Mouse (Mus musculus): ENCODE measurements around the gene Sptbn1. TPM values are rescaled to one million over a fixed set of nuclear protein-coding genes. Genes with fewer than 3 reads are reported as not detected.

Sptbn1 gene
- total and polyA plus RNA-seq, 3 experiments = 7.7 to 95.8 (median 84.1) TPM

- H3K4me3 ChIP-seq (ENCODE audit: low read depth, low read length) = no peak overlapping the region; the same call in 1 of the 2 replicates
- H3K36me3 ChIP-seq (replicated peaks) = peaks cover 29% of the 10 kb centered on the region
- ATAC-seq (ENCODE audit: extremely low read depth, insufficient number of reproducible peaks, low FRiP score, poor library complexity, severe bottlenecking) (no peak), DNase-seq (ENCODE audit: low spot score) (no peak)
- no peak for TF ChIP-seq POLR2AphosphoS5 (IDR thresholded peaks at IDR 0.05; ENCODE audit: insufficient replicate concordance, low read depth, low read length)
- no peak for TF ChIP-seq GATA2 (IDR thresholded peaks at IDR 0.05; ENCODE audit: borderline replicate concordance, low read depth, low read length)
- TF ChIP-seq GATA1 (IDR thresholded peaks at IDR 0.05; ENCODE audit: borderline replicate concordance, low read length) = no peak
- no peak for TF ChIP-seq TAL1 (conservative IDR thresholded peaks at IDR 0.05; ENCODE audit: low read depth, low read length)
- TF ChIP-seq CTCF (IDR thresholded peaks at IDR 0.05; ENCODE audit: low read depth, low read length) = no peak
- no peaks in the 10 kb centered on the region for H3K27me3 ChIP-seq (ENCODE audit: insufficient read depth, low read length)
- no peaks in the 10 kb centered on the region for H3K9me3 ChIP-seq (replicated peaks)
- H3K4me1 ChIP-seq (ENCODE audit: insufficient read depth, low read depth, low read length) = peaks cover 90% of the 10 kb centered on the region
Measured at GRCm38 (mm10) chr11:30159545-30160255, 108.3 kb downstream of the Sptbn1 start.

- Histone ChIP-seq H3K4me3 (ENCODE audit: low read depth, low read length) (peak overlapping the region; percentile 34; the same call in 1 of the 2 replicates), H3K4me1 (ENCODE audit: insufficient read depth, low read depth, low read length) (peaks cover 84% of the 10 kb centered on the region), H3K36me3 (replicated peaks) (peaks cover 40% of the 10 kb centered on the region), H3K27me3 (ENCODE audit: insufficient read depth, low read length) (no peaks in the 10 kb centered on the region), H3K9me3 (replicated peaks) (no peaks in the 10 kb centered on the region)
- no peak for TF ChIP-seq GATA2 (IDR thresholded peaks at IDR 0.05; ENCODE audit: borderline replicate concordance, low read depth, low read length)
- peak; percentile 66 for TF ChIP-seq TAL1 (conservative IDR thresholded peaks at IDR 0.05; ENCODE audit: low read depth, low read length)
- DNase-seq (ENCODE audit: low spot score) = peak; percentile 33
- ATAC-seq (ENCODE audit: extremely low read depth, insufficient number of reproducible peaks, low FRiP score, poor library complexity, severe bottlenecking) = peak; percentile 67
Measured at GRCm38 (mm10) chr11:30158028-30158700, 109.8 kb downstream of the Sptbn1 start.

- Histone ChIP-seq H3K27me3 (ENCODE audit: insufficient read depth, low read length) (no peaks in the 10 kb centered on the region), H3K4me3 (ENCODE audit: low read depth, low read length) (no peak overlapping the region), H3K36me3 (replicated peaks) (peaks cover 48% of the 10 kb centered on the region), H3K9me3 (replicated peaks) (no peaks in the 10 kb centered on the region), H3K4me1 (ENCODE audit: insufficient read depth, low read depth, low read length) (peaks cover 62% of the 10 kb centered on the region)
- no peak for DNase-seq (ENCODE audit: low spot score)
- TF ChIP-seq TAL1 (conservative IDR thresholded peaks at IDR 0.05; ENCODE audit: low read depth, low read length) = no peak
- ATAC-seq (ENCODE audit: extremely low read depth, insufficient number of reproducible peaks, low FRiP score, poor library complexity, severe bottlenecking) = no peak
Measured at GRCm38 (mm10) chr11:30155887-30156286, 112.1 kb downstream of the Sptbn1 start.

DNA sequence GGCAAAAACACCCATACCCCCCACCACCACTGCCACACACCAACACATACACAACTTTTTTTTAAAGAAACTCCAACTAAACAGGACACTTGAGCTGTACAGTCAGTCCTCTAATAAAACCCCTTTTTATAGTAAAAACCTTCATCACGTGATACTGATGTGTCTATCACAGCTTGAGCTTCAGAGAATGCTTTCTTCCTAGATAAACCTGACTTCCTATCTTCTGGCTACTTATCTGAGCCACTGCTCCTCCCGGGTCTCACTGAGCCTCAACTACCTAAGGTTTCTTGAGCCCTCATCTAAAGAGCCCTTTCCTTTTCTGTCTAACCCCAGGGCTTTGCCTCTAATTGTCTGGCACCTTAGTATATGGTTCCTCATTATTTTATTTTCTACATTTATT lies 113.0 kb downstream of the Sptbn1 start:
- Histone ChIP-seq H3K4me3 (ENCODE audit: low read depth, low read length) (no peak overlapping the region), H3K36me3 (replicated peaks) (peaks cover 54% of the 10 kb centered on the region), H3K4me1 (ENCODE audit: insufficient read depth, low read depth, low read length) (peaks cover 54% of the 10 kb centered on the region), H3K27me3 (ENCODE audit: insufficient read depth, low read length) (no peaks in the 10 kb centered on the region), H3K9me3 (replicated peaks) (no peaks in the 10 kb centered on the region)
- no peak for TF ChIP-seq CTCF (IDR thresholded peaks at IDR 0.05; ENCODE audit: low read depth, low read length)
- no peak for TF ChIP-seq GATA2 (IDR thresholded peaks at IDR 0.05; ENCODE audit: borderline replicate concordance, low read depth, low read length)
- no peak for TF ChIP-seq GATA1 (IDR thresholded peaks at IDR 0.05; ENCODE audit: borderline replicate concordance, low read length)
- no peak for TF ChIP-seq TAL1 (conservative IDR thresholded peaks at IDR 0.05; ENCODE audit: low read depth, low read length)
- TF ChIP-seq POLR2AphosphoS5 (IDR thresholded peaks at IDR 0.05; ENCODE audit: insufficient replicate concordance, low read depth, low read length) = no peak
- DNase-seq (ENCODE audit: low spot score) (no peak), ATAC-seq (ENCODE audit: extremely low read depth, insufficient number of reproducible peaks, low FRiP score, poor library complexity, severe bottlenecking) (peak; percentile 48)

- ATAC-seq (ENCODE audit: extremely low read depth, insufficient number of reproducible peaks, low FRiP score, poor library complexity, severe bottlenecking) (no peak), DNase-seq (ENCODE audit: low spot score) (no peak)
- Histone ChIP-seq H3K27me3 (ENCODE audit: insufficient read depth, low read length) (no peaks in the 10 kb centered on the region), H3K4me3 (ENCODE audit: low read depth, low read length) (no peak overlapping the region), H3K36me3 (replicated peaks) (peaks cover 70% of the 10 kb centered on the region), H3K9me3 (replicated peaks) (no peaks in the 10 kb centered on the region), H3K4me1 (ENCODE audit: insufficient read depth, low read depth, low read length) (peaks cover 11% of the 10 kb centered on the region)
- TF ChIP-seq GATA1 (IDR thresholded peaks at IDR 0.05; ENCODE audit: borderline replicate concordance, low read length) (no peak), GATA2 (IDR thresholded peaks at IDR 0.05; ENCODE audit: borderline replicate concordance, low read depth, low read length) (no peak), POLR2AphosphoS5 (IDR thresholded peaks at IDR 0.05; ENCODE audit: insufficient replicate concordance, low read depth, low read length) (no peak), TAL1 (conservative IDR thresholded peaks at IDR 0.05; ENCODE audit: low read depth, low read length) (no peak), CTCF (IDR thresholded peaks at IDR 0.05; ENCODE audit: low read depth, low read length) (no peak)
Measured at GRCm38 (mm10) chr11:30148888-30149287, 119.1 kb downstream of the Sptbn1 start.

GRCm38 (mm10) chr11:30148378-30148777 lies 119.6 kb downstream of the Sptbn1 start:
- ATAC-seq (ENCODE audit: extremely low read depth, insufficient number of reproducible peaks, low FRiP score, poor library complexity, severe bottlenecking) = peak; percentile 49; the same call in 1 of the 2 replicates
- peak; percentile 27 for DNase-seq (ENCODE audit: low spot score)

More at GRCm38 (mm10) chr11:30148378-30148777, 119.6 kb downstream of the Sptbn1 start:
- H3K27me3 ChIP-seq (ENCODE audit: insufficient read depth, low read length) = no peaks in the 10 kb centered on the region
- no peak overlapping the region for H3K4me3 ChIP-seq (ENCODE audit: low read depth, low read length)
- H3K36me3 ChIP-seq (replicated peaks) = peaks cover 69% of the 10 kb centered on the region
- TF ChIP-seq POLR2AphosphoS5 (IDR thresholded peaks at IDR 0.05; ENCODE audit: insufficient replicate concordance, low read depth, low read length) (no peak), GATA2 (IDR thresholded peaks at IDR 0.05; ENCODE audit: borderline replicate concordance, low read depth, low read length) (no peak), CTCF (IDR thresholded peaks at IDR 0.05; ENCODE audit: low read depth, low read length) (no peak), GATA1 (IDR thresholded peaks at IDR 0.05; ENCODE audit: borderline replicate concordance, low read length) (no peak), TAL1 (conservative IDR thresholded peaks at IDR 0.05; ENCODE audit: low read depth, low read length) (no peak)
- H3K9me3 ChIP-seq (replicated peaks) = no peaks in the 10 kb centered on the region
- H3K4me1 ChIP-seq (ENCODE audit: insufficient read depth, low read depth, low read length) = peaks cover 10% of the 10 kb centered on the region

All from G1E (cell line).